Mouse (Mus musculus) left cerebral cortex, adult 8-10 months (tissue): Measurements from ENCODE around the gene Pon3. TPM values are rescaled to one million over a fixed set of nuclear protein-coding genes. Genes with fewer than 3 reads are reported as not detected.
"Not testable (repeated sequence)": the region's sequence is repeated elsewhere in the genome, so short reads cannot be mapped to it uniquely, and the experiment has no call there.

ENCODE experiments used
- DNase-seq, 2 experiments: peaks; one replicate each; pipeline ENCODE4 v3.0.0; 2022; ENCODE audit warnings: low spot score in 2 of 2
- total RNA-seq, 4 experiments: library from RNA; stranded (reverse); gene quantifications; 2 replicates each; pipeline ENCODE4 v1.2.4; 2022

The Pon3 gene
- total RNA-seq, 4 experiments from 2014 or later: 2.2 to 4.9 (median 3.9) TPM

DNA sequence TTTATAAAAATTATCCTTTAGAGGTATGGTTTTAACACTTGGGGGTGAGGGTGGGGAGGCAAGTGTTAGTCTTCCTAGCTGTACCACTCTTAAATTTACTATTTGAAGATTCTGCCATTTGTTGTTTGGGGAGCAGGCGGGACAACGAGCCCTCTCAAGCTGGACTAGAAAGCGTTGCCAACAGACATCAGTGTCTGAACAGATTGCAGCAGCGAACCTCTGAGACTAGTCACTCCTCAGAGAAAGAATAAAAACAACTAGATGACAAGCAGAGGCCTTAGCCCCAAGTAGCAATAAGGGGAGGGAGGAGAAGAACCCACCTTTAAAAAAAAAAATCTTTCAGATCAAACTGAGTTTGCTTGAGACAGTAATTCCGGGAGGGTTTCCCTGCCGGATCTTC lies 795 bp downstream of the Pon3 start:
- no peak for DNase-seq

DNA sequence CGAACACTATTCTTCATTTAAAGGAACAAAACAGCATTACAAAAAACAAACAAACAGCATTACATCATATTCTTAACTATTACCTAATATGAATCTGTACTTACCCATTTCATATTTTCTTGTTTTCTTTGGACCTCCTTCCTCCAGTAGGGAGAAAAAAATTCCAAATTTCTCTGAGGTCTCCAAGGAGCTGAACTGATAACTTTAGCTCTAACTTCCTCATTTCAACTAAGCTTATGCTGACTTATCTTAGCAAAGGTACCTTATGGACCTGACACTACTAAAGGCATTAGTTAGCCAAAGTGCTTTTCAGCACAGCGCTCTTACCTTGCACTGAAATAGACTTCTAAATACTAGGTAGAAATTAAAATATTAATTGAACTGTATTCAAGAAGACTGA lies 1.2 kb downstream of the Pon3 start:
- DNase-seq: no peak

GRCm38 (mm10) chr6:5245926-5246325 lies 10.2 kb downstream of the Pon3 start:
- DNase-seq: no peak

DNA sequence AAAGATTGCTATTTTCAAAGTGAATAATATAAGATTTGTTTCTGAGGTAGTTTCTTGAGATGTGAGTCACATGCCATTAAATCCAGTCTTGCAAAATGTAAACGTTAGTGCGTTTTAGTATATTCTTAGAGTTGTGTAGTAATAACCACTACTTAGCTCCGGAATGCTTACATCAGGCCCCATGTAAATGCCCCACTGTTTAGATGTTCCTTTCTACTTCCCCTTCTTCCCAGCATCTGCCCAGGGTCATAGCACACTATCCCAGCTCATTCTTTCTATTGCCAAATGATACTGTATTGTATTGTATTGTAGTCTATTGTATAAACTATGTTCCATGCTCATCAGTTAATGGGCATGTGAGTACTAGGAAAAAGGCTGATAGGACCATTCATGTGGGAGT lies 17.3 kb downstream of the Pon3 start:
- no peak for DNase-seq

GRCm38 (mm10) chr6:5237510-5237909 lies 18.6 kb downstream of the Pon3 start:
- no peak for DNase-seq

DNA sequence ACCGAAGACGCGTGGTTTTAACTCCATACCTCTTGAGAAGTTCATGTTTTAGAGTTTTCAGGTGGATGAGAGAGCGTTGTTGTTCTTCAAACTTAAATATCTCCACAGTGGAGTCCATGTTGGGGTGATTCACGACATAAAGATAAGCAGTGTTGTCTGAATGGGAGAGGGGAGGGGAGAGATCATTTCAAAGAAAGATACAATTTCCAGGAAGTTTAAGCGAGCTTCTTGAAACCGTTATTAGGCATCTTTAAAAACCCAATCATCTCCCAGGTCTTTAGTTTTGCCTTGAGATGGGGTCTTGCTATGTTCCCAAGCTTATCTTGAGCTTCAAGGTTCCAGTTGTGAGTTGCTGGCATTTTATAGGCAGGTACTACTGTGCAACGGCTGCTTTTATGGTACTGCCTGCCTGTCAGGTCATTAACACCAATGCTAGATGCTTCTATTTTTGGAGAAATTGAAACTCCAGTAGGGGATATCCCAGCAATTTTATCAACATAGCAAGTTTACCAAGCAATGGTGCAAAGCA lies 19.2 kb downstream of the Pon3 start:
- no peak for DNase-seq

DNA sequence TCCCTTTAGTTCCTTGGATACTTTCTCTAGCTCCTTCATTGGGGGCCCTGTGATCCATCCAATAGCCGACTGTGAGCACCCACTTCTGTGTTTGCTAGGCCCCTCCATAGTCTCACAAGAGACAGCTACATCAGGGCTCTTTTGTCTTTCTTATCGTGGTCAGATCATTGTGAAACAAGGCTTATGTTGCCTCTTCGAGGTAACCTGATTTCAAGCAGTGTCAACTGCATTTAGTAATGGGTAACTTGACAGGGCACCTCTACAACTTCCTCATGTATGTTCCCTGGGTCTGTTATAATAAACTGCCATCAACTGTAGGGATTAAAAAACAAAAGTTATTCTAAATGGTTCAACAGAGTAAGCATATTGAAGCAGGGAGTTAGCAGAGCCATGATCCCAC lies 21.5 kb downstream of the Pon3 start:
- DNase-seq: no peak

DNA sequence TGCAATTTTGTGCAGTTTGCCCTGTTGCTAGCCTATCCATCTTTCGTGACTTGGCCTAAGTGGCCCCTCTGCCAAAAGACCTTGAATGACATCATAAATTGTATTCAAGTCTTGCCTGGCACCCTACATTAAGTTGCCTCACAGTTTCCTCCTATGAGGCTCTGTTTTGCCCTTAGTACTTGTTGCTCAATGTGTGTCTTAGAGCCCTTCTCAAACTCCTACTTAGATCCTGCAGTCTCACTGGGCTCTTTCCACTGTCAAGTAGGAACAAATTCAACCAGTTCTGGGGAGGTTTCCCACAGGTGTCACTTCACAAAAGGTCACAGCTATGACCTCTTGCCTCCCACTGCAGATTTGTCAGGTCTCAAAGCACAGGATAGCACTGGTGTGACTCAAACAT lies 22.3 kb downstream of the Pon3 start:
- no peak for DNase-seq

DNA sequence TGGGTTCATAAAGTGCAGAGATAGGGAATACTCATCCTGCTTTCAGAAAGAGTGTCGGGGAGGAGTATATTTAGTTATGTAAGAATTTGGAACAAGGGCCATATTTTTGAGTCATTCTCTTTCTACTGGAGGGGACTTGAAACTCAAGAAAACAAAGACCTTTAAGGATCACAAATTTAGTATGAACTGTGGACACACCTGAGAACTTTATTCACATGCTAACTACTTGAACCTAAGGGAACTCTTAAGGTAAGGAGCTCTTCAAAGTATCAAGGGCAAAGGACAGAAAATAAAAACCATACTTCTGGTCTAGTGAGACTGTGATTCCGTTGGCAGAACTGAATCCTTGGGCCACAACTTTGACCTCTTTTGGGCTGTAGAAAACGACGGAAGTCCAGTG lies 24.1 kb downstream of the Pon3 start:
- no peak for DNase-seq

DNA sequence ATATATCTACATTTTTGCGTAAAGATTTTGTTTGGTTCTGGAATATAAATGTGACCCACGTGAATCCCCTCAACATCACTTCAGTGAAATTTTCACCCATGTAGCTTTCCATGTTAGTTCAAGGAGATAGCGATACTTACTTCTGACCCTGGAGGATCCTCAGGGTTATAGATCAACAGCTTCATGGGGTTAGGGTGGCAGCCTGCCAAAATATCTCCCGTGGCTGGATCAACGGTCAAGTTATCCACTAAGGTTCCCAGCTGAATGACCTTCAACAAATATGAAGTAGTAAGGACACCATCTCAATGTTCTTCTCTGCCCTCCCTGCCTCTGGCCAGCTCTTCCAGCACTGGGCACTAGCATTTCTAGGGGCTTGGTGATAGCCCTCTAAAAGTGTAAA lies 25.8 kb downstream of the Pon3 start:
- no peak for DNase-seq

- not testable (repeated sequence) for DNase-seq
Measured at GRCm38 (mm10) chr6:5223551-5223950, 32.5 kb downstream of the Pon3 start.

DNA sequence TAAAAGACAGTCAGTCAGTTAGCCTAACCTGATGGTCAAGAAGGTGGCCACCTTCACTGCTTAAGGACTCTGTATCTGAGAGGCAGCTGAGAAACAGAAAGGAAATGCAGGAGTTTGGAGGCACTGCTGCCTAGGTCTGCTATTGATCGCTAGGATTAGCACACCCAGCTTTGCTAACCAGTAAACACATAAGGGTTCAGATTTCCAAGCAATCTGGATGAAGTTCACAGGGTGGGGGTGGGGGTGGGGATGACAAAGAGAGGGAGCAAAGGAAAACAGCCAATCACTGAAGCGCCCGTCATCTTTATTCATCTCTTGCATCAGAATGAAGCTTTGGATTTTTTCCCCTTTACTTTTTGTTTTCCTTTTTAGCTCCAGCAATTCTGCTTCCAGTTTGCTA lies 34.0 kb downstream of the Pon3 start:
- no peak for DNase-seq

GRCm38 (mm10) chr6:5218190-5218589 lies 37.9 kb downstream of the Pon3 start:
- DNase-seq: no peak

DNA sequence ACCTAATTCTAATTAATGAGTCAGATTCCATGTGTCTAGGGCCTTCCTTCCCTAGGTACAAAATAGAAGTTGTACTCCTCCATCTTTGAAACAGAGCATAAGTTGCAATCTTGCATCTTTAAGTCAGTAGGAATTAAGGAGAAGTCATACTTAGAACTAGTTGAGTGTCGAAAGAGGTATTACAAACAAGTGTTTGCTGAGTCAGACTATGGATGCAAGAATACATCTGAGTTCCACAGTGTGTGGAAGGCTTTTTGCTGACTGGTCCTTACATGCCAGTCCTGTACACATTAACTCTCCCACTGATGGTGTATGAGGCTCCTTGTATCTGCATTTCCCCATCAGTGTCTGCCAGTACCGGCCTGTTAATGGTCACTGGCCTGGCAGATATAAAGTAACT lies 48.3 kb downstream of the Pon3 start:
- DNase-seq: no peak

- DNase-seq: no peak
Measured at GRCm38 (mm10) chr6:5199916-5200315, 56.2 kb downstream of the Pon3 start.

DNA sequence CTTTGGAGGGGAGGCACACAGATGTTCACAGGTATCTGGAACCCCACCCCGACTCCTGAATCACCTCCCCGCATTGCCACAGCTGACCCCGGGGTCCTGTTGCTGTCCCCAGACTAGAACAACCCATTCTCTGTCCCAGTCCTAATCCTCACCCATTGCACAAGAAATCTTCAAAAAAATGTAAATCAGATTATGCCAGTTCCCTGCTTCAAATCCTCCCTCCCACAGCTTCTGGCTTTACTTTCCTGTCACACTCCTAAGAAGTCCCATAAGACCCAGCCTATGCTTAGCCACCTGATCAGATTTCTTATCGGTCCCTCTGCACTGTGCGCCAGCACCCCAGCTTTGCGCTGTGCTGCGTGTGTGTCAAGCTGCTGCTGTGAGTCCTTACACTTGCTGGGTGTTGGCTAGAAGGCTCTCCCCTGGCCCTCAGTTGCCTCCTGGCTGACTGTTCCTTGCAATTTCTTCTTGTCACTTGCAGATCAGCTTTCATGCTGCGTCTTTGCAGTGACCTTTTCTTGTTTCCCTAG lies 56.6 kb downstream of the Pon3 start:
- DNase-seq: no peak

GRCm38 (mm10) chr6:5198590-5198989 lies 57.5 kb downstream of the Pon3 start:
- no peak for DNase-seq

- DNase-seq: no peak
Measured at GRCm38 (mm10) chr6:5193693-5194092, 62.4 kb downstream of the Pon3 start, which contains the start of gene Pon1. Pon1 (minus strand) TSS chr6:5193946.

GRCm38 (mm10) chr6:5190761-5191160 lies 65.3 kb downstream of the Pon3 start:
- DNase-seq: no peak

GRCm38 (mm10) chr6:5189507-5189906 lies 66.6 kb downstream of the Pon3 start:
- DNase-seq: no peak

GRCm38 (mm10) chr6:5188938-5189337 lies 67.1 kb downstream of the Pon3 start:
- DNase-seq: no peak

GRCm38 (mm10) chr6:5188036-5188435 lies 68.0 kb downstream of the Pon3 start:
- DNase-seq: no peak

DNA sequence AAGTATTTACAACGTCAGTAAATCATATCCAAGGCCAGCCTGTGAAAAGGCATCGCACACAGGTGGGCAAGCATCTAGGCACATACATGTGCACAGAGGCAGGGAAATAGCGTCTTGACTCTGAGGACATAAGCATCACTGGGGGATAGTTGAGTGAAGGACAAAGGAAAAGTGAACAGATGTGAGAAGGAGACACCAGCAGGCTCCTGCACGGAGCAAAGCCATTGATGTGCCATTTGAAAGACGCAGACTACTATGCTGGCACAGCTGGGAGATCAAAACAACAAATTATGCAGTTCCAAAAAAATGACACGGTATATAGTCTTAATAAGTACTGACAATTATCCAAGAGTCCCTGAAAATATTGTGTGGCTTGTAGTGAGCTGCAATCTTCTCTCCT lies 68.5 kb downstream of the Pon3 start:
- no peak for DNase-seq
